Mouse (Mus musculus) lung, embryonic 14.5 days (tissue): Measurements from ENCODE around the gene Papss2. TPM values are rescaled to one million over a fixed set of nuclear protein-coding genes. Genes with fewer than 3 reads are reported as not detected.

Experiments
- ATAC-seq: fragments of 200-750 bp; cut with Nextera tagmentation; 2 replicates; pipeline ENCODE4 v1.8.0; 2017; ENCODE audit warnings: mild to moderate bottlenecking, moderate TSS enrichment, moderate library complexity; ENCODE audit not compliant: insufficient read depth
- DNase-seq: peaks from one replicate; pipeline ENCODE4 v3.0.0-alpha.2; 2015
- H3K27ac ChIP-seq: fragments of 300-500 bp; sonication (generic); 2 replicates; pipeline ENCODE4 v1.5.1; 2014; ENCODE audit warnings: low read depth, mild to moderate bottlenecking, moderate library complexity
- H3K27me3 ChIP-seq: fragments of 300-500 bp; sonication (generic); 2 replicates; pipeline ENCODE4 v1.6.1; 2014; ENCODE audit warnings: low read length, control low read depth; ENCODE audit not compliant: insufficient read depth
- H3K36me3 ChIP-seq: fragments of 300-500 bp; sonication (generic); 2 replicates; pipeline ENCODE4 v1.6.1; 2014; ENCODE audit warnings: control low read depth; ENCODE audit not compliant: insufficient read depth
- H3K4me1 ChIP-seq: fragments of 300-500 bp; sonication (generic); 2 replicates; pipeline ENCODE4 v1.6.1; 2014; ENCODE audit warnings: antibody characterized with exemption, control low read depth; ENCODE audit not compliant: insufficient read depth
- H3K4me2 ChIP-seq: fragments of 300-500 bp; sonication (generic); 2 replicates; pipeline ENCODE4 v1.6.1; 2014; ENCODE audit warnings: mild to moderate bottlenecking
- H3K4me3 ChIP-seq: fragments of 300-500 bp; sonication (generic); 2 replicates; pipeline ENCODE4 v1.5.1; 2014; ENCODE audit warnings: low read depth, low read length
- H3K9ac ChIP-seq: fragments of 300-500 bp; sonication (generic); 2 replicates; pipeline ENCODE4 v1.6.1; 2014
- H3K9me3 ChIP-seq: fragments of 300-500 bp; sonication (generic); 2 replicates; pipeline ENCODE4 v1.6.1; 2016; ENCODE audit warnings: low read depth, low read length, control low read depth
- CTCF ChIP-seq: IDR thresholded peaks from 2 replicates; pipeline ENCODE4 v1.5.1; 2016; ENCODE audit warnings: antibody characterized with exemption, low read depth
- WGBS: fragments of 180-500 bp; shearing (Covaris S2); extraction: QIAGEN DNeasy Blood & Tissue Kit; methylation state at CpG from one replicate; pipeline ENCODE4 v1.1.7; 2014; 5-methylcytosine and 5-hydroxymethylcytosine counted together
- polyA plus RNA-seq: library from polyadenylated mRNA; unstranded; fragments of >200 nt; fragmentation: Nextera tagmentation; extraction: Ambion mirVana; gene quantifications from 2 replicates; pipeline ENCODE4 v1.2.1, GENCODE M21; 2014

The Papss2 gene
- polyA plus RNA-seq, 1 experiment from 2014 or later: 3.4 TPM

GRCm38 (mm10) chr19:32638276-32638903 is 42.8 kb downstream of the Papss2 start:
- no peaks in the 10 kb centered on the region for H3K27me3 ChIP-seq
- DNase-seq (no peak), ATAC-seq (no peak)
- H3K4me3 ChIP-seq: no peak overlapping the region
- no peaks in the 10 kb centered on the region for H3K4me1 ChIP-seq
- TF ChIP-seq CTCF: no peak
- H3K27ac ChIP-seq: no peak overlapping the region
- H3K4me2 ChIP-seq: no peak overlapping the region
- no peak overlapping the region for H3K9ac ChIP-seq
- no peaks in the 10 kb centered on the region for H3K36me3 ChIP-seq
- 31% methylated on average over 13 of the region's 13 CpGs for WGBS
- no peaks in the 10 kb centered on the region for H3K9me3 ChIP-seq

- no peak for DNase-seq
- no peak for ATAC-seq
- WGBS: 77% methylated on average over 7 of the region's 7 CpGs
- Histone ChIP-seq H3K9me3 (no peaks in the 10 kb centered on the region), H3K9ac (no peak overlapping the region), H3K4me3 (no peak overlapping the region), H3K4me1 (no peaks in the 10 kb centered on the region), H3K4me2 (no peak overlapping the region), H3K27me3 (no peaks in the 10 kb centered on the region), H3K27ac (no peak overlapping the region), H3K36me3 (no peaks in the 10 kb centered on the region)
- TF ChIP-seq CTCF: no peak
These were observed 45.9 kb downstream of the Papss2 start for GRCm38 (mm10) chr19:32641535-32641934.

DNA sequence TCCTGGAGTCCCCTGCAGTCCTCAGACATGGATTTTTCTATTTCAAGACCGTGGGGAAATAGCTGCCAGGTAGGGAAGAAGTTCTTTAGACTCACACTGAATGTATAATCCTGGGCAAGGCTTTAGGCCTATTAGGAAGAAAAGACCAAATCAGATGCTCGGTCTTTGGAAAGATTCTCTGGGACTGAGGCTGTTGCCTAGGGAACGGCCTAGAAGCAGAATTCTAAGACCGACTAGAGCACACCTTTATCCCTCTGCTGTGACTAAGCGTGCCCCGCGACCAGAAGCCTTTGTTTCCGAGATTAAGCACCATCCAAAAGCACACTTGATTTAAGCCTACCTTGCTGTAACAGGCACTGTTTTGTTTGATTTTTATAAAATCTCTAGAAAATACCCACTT is 46.4 kb downstream of the Papss2 start:
- DNase-seq (no peak), ATAC-seq (no peak)
- no peak overlapping the region for H3K4me2 ChIP-seq
- no peaks in the 10 kb centered on the region for H3K36me3 ChIP-seq
- H3K4me1 ChIP-seq: no peaks in the 10 kb centered on the region
- H3K27ac ChIP-seq: no peak overlapping the region
- 89% methylated on average over 8 of the region's 8 CpGs for WGBS
- H3K9ac ChIP-seq: no peak overlapping the region
- no peak for TF ChIP-seq CTCF
- no peaks in the 10 kb centered on the region for H3K9me3 ChIP-seq
- no peaks in the 10 kb centered on the region for H3K27me3 ChIP-seq
- H3K4me3 ChIP-seq: no peak overlapping the region

DNA sequence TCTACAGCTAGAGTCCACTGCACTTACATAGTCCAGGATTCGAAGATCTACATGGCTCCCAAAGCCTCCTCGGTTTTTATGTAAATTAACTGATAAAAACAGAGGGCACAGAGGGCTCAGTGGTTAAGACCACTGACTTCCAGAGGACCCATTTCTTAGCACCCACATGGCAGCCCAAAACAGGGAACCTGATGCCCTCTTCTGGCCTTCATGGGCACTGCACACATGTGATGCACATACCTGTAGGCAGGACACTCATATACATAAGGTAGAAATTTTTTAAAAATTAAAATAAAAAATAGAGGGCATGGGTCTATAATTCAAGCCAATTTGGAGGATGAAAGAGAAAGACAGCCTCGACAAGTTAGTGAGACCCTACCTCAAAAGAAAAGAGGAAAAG is 48.1 kb downstream of the Papss2 start:
- DNase-seq (no peak), ATAC-seq (no peak)
- WGBS: 86% methylated on average over 3 of the region's 3 CpGs
- Histone ChIP-seq H3K27ac (no peak overlapping the region), H3K36me3 (no peaks in the 10 kb centered on the region), H3K4me2 (no peak overlapping the region), H3K4me3 (no peak overlapping the region), H3K4me1 (no peaks in the 10 kb centered on the region), H3K9ac (no peak overlapping the region), H3K27me3 (no peaks in the 10 kb centered on the region), H3K9me3 (no peaks in the 10 kb centered on the region)
- no peak for TF ChIP-seq CTCF

GRCm38 (mm10) chr19:32645939-32646338 is 50.3 kb downstream of the Papss2 start:
- H3K4me3 ChIP-seq: no peak overlapping the region
- H3K4me2 ChIP-seq: no peak overlapping the region
- DNase-seq (no peak), ATAC-seq (no peak)
- no peaks in the 10 kb centered on the region for H3K36me3 ChIP-seq
- H3K27ac ChIP-seq: no peak overlapping the region
- no peaks in the 10 kb centered on the region for H3K27me3 ChIP-seq
- WGBS: 79% methylated on average over 7 of the region's 7 CpGs
- no peak overlapping the region for H3K9ac ChIP-seq
- no peak for TF ChIP-seq CTCF
- no peaks in the 10 kb centered on the region for H3K9me3 ChIP-seq
- H3K4me1 ChIP-seq: no peaks in the 10 kb centered on the region

GRCm38 (mm10) chr19:32646382-32646781 is 50.8 kb downstream of the Papss2 start:
- no peak for ATAC-seq
- H3K27ac ChIP-seq: no peak overlapping the region

GRCm38 (mm10) chr19:32648019-32648571 is 52.5 kb downstream of the Papss2 start:
- WGBS: 30% methylated on average over 10 of the region's 10 CpGs

More at GRCm38 (mm10) chr19:32646382-32646781, 50.8 kb downstream of the Papss2 start:
- TF ChIP-seq CTCF: no peak
- Histone ChIP-seq H3K27me3 (no peaks in the 10 kb centered on the region), H3K4me1 (no peaks in the 10 kb centered on the region), H3K9me3 (no peaks in the 10 kb centered on the region), H3K9ac (no peak overlapping the region), H3K36me3 (no peaks in the 10 kb centered on the region), H3K4me3 (no peak overlapping the region), H3K4me2 (no peak overlapping the region)
- 78% methylated on average over 3 of the region's 3 CpGs for WGBS
- DNase-seq: no peak

More at GRCm38 (mm10) chr19:32648019-32648571, 52.5 kb downstream of the Papss2 start:
- H3K4me2 ChIP-seq: no peak overlapping the region
- no peak overlapping the region for H3K27ac ChIP-seq
- H3K9me3 ChIP-seq: no peaks in the 10 kb centered on the region
- H3K4me3 ChIP-seq: no peak overlapping the region
- H3K9ac ChIP-seq: no peak overlapping the region
- no peak for TF ChIP-seq CTCF
- no peaks in the 10 kb centered on the region for H3K27me3 ChIP-seq
- H3K4me1 ChIP-seq: no peaks in the 10 kb centered on the region
- no peaks in the 10 kb centered on the region for H3K36me3 ChIP-seq
- no peak for ATAC-seq
- no peak for DNase-seq
